Mouse (Mus musculus): ENCODE results near the gene Casp6. TPM values are rescaled to one million over a fixed set of nuclear protein-coding genes. Genes with fewer than 3 reads are reported as not detected.

Casp6 gene
- total RNA-seq, 2 experiments from 2014 or later, result 12.5 to 13.6 TPM

DNA sequence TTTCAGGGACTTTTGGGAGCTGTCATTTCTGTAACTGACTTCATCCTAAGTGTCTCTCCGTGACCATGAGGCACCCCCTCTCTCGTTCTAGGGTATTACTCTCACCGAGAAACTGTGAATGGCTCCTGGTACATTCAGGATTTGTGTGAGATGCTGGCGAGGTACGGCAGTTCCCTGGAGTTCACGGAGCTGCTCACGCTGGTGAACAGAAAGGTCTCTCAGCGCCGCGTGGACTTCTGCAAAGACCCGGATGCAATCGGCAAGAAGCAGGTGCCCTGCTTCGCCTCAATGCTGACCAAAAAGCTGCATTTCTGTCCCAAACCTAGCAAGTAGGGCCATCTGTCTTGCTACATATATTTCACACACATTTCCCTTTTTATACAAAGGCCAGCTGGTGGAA lies 12.0 kb downstream of the Casp6 start:
- intact Hi-C loops (cut with DNase I), result no loop called here
- no peak for DNase-seq

DNA sequence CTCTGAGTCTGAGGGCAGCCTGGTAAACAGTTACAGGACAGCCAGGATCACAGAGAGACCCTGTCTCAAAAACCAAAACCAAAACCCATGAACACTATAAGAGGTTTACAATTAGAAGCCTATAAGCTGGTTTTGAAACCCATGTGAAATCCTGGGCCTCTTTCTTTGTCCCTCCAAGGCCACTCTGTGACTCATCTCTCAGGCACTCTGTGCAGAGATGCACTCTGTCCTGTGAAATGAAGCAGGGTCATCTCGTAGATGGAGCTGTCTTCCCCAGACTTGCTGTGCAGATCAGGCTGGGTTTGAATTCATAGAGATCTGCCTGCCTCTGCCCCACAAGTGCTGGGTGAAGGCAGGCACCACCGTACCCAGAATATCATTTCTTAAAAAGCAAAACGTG lies 16.2 kb downstream of the Casp6 start:
- intact Hi-C loops (cut with DNase I), result loop anchor here (5.0 kb wide), 1 partner anchor 80 kb away; no protein-coding TSS in a partner anchor
- no peak for DNase-seq

DNA sequence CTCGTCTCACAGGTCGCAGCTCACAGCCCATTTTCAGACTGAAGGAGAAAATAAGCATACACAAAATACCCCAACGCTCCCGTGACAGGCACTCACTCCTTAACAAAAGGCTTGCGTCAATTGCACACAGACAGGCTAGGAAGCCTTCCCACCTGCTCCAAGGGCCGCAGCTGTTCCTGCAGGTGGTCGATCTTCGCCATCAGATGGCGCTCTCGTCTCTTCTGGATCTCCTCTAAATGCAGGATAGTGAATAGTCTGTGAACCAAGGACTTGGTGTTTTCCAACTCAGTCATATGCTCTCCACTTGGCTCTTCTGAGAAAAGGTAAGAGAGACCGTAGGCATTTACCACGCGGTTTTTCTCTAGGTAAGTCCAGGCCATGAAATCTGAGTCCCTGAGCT lies 17.2 kb downstream of the Casp6 start:
- DNase-seq, result peak; percentile 67 to 73
- intact Hi-C loops (cut with DNase I), result loop anchor here (1.0 to 5.0 kb wide), 2 partner anchors 79 to 161 kb away; no protein-coding TSS in a partner anchor

DNA sequence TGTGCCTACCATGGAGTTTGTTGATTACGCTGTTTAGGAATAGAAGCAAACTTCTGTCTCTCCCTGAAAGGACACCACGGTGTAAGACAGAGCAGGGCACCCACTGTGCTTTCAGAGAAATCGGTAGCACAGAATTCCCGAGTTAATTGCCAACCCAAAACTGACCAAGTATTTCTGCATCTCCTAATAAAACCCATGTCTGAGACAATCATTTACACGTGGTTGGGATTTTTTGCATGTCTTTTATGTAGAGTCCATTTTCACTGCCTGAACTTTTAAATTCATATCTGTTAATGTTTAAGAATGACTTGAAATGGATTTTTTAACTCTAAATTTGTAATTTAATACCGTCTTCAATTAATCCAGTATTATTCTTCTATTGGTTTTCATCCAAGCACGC lies 22.4 kb downstream of the Casp6 start:
- intact Hi-C loops (cut with DNase I), result no loop called here
- no peak for DNase-seq

DNA sequence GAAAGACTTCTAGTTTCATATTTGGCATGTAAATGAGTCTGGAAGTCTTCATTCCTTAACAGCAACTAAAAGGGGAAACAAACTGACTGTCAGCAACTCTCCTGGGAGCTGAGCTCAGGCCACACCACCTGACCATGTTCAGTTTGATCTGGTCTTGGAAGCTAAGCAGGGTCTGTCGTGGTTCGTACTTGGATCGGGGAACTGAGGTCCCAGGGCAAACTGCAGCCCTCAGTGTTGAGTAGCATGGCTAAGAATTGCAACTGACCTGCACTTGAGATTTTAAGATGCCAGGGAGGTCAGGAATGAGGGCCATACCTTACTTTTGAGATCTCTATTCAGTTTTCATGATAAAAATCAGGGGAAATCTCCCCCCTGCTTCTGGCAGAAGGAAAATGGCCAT lies 24.6 kb downstream of the Casp6 start:
- intact Hi-C loops (cut with DNase I), result no loop called here
- no peak for DNase-seq

DNA sequence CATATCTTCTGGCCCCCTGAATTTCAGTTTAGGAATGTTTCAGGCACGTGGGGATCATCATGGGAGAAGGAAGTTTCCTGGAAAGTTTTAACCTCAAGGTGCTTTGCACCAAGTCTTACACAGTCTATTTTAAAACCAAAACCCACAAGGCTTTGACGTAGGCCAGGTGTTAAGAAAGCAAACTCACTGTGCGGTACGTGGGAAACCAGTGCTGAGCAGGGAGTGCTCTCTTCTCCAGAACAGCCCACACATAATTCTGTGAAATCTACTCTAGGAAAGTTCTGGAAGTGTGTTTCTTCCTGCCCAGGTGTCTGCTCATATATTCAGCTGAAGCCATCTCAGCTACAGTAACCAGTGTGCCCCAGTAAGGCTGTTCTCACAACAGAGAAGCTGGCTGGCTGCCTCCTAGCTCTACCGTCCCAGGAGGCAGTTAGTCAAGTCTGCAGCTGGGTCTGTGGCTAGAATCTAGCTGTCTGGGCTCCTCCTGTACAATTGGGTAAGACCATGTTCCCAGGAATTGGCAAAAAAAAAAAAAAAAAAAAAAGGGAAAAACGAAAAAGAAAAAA lies 29.1 kb downstream of the Casp6 start:
- intact Hi-C loops (cut with DNase I), result no loop called here
- peak in 1 of 2 experiments; percentile 22 for DNase-seq

DNA sequence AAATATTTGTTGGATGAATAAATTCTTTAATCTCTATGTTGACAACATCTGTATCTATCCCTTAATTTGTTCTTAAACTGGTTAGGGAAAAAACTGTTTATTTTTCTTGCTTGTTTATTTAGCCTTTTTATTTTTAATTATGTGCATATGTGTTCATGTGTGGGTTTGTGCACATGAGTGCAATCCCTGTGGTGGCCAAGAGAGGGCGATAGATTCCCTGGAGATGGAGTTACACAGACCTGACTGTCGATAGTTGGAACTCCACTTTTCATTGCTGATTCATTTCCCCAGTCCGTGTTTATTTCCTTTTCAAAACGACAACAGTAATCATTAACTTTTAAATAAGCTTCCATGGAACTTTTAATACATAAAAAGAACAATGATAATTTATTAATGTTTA lies 31.2 kb downstream of the Casp6 start:
- no peak for DNase-seq
- intact Hi-C loops (cut with DNase I), result no loop called here

DNA sequence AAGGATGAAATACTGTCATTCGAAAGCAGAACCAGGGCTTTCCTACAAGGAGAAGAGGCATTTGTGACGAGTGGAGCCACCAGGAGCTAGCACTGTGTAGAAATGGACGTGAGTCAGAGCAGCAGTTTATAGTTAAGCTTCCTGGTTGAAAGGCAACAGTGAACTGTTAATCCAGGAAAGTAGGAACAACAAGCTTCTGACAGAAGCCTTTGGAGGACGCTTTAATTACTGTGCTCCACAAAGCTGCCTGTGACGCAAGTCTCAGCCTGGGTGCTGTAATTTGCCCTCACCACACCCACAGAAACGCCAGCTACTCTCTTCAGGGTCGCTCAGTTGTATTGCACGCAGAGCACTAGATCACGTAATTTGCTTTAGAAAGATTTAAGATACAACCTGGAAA lies 35.3 kb downstream of the Casp6 start:
- DNase-seq, result no peak
- intact Hi-C loops (cut with DNase I), result no loop called here

DNA sequence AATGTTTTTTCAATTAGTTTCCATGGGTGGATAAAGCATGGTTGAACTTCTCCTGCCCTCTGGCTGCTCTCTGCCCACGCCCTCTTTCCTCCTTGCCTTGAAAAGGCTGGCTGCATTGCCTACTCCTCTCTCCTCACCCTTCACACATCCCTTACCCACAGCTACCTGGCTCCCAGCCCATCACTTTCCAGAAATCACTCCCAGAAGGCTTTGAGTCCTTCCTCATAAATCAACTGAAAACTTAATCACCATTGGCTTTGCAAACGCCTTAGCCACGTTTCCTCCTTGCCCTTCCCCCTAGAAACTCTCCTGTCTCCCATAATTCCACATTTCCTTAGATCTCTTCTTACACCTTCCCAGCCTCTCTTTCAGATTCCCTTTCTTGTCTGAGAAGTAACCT lies 36.6 kb downstream of the Casp6 start:
- no peak for DNase-seq
- intact Hi-C loops (cut with DNase I), result no loop called here

DNA sequence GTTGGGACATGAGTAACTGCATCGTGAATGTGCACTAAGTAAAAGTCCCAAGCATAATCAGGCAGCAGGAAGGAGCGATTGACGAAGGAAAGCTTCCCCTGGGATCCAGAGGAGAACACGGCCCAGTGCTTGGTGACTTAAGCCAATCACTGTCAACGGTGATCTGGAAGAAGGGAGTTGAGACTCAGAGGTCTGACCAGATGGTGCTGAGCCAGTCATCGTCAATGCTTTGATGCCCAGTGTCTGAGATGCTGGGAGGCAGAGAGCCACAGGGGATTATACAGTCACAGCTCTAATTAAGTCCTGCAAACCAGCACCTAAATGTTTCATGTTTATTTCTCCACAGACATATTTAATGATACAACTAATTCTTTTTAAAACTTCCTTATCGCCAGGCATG lies 37.8 kb downstream of the Casp6 start:
- intact Hi-C loops (cut with DNase I), result no loop called here
- DNase-seq, result no peak

DNA sequence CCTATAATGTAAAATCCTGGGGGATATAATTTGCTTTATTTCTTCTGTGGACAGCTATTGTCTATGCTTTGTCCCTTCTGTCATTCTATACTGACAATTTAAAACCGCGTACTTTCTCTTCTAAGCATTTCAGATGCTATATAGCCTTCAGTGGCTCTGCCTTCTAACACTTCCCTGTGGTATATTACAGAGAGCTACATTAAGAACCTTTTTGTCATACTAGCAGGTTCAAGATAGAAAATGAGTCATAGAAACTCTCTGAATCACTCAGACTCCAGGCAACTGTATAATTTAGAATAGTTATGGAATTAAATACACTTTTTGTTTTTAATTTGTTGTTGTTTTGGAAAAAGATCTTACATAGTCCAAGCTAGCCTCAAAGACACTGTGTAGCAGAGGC lies 39.6 kb downstream of the Casp6 start:
- DNase-seq, result no peak
- intact Hi-C loops (cut with DNase I), result no loop called here

DNA sequence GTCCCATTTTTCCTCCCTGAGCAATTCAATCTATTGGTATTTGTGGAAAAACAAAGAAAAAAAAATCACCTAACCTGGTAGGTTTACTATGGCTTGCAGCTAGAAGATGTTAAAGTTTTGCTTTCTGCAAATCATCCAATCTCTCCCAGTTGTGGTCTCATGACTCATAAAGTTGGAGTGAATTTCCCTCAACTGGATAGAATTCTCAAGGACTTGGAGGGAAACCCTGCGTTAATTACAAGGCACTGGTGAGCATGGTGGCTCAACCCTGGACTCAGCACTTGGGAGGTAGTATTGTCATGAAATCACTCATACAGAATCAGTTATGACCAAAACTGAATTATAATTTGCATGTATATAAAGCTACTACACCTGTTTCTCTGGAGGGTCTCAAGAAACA lies 40.1 kb downstream of the Casp6 start:
- intact Hi-C loops (cut with DNase I), result no loop called here
- no peak for DNase-seq

DNA sequence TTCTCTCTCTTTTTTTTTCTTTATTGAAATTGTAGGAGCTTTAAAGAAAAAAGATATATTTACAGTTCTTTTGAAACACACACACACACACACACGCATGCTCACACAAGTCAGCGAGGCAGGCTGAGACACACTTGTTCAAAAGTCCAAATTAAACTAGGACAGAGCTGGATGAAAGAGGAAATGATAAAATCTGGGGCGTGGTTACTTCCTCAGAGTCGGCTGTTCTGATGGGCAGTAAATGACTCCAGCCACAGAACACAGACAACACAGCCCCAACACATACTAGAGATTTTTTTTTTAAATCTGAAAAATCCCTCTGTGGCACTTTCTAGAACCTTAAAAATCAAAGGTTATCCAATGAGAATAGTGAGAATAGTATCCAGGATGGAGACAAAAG lies 42.6 kb downstream of the Casp6 start:
- intact Hi-C loops (cut with DNase I), result no loop called here
- DNase-seq, result no peak

DNA sequence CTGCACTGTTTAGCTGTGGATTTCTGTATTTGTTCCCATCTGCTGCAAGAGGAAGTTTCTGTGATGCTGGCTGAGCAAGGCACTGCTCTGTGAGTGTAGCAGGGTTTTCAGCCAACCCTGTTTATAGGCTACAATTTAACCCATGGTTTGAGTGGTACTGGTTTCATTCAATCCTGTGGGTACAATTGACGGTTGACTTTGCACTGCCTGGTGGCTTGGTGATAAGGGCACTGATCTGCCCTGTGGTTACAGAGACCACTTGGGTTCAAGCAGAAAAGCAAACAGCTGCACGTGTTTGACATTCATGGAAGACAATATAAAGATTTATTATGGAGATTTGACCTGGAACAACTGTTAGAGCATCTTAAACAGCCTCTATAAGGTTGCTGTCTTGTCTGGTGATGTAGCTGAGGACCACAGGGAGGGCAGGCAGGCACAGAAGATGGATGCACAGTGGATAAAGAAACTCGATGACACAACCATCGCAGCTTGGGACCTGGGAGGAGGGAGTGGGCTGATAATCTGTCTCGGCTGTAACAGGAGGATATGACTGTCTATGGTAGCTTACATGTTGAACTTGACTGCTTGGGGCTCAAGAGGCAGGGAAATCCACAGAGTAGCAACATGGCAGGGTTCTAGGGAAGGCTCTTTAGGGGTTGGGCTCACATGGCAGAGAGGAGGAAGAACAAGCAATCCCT lies 45.1 kb downstream of the Casp6 start:
- intact Hi-C loops (cut with DNase I), result no loop called here
- DNase-seq, result no peak

DNA sequence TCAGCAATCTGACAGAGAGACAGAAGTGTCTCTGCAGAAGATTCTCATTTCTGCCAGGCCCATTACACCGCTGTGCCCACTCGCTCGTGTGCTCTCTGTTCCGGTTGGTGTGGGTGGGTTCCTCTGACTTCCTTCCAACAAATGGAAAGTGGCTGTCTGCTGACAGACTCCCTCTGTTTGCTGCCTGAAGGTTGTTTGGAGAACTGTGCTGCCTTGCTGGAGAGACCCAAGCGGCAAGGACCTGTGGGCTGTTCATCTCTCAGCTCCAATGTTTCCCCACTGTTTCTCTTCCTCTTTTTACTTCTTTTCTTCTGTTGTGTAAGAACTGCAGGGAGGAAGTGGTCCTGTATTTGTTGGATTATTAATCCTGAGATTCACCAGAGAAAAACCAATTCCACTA lies 47.1 kb downstream of the Casp6 start:
- no peak for DNase-seq
- intact Hi-C loops (cut with DNase I), result no loop called here

DNA sequence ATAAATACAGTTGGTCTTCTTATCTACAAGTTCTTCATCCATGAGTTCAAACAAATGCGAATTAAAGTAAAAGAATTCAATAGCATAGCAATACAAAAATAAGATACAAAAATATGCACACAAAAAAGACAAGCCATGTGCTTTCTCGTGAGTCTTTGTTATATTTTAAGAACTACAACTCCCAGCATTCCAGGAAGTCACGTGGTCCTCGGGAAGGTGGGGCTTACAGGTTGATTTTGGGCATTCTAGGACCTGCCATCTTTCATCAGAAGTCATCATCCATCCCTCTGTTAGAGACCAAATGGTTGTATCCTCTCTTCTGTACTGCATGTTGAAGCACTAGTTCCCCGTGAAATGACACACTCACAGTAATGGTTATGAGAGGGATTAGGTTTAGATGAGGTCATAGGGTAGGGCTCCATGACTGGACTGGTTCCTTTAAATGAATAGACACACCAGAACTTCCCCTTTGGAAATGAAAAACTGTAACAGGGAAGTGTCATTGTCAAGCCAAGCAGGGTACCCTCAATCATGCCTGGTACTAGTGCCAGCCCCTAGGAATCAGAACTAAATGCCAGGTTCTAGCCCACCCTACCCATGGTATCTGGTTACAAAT lies 48.0 kb downstream of the Casp6 start:
- no peak for DNase-seq
- intact Hi-C loops (cut with DNase I), result no loop called here

DNA sequence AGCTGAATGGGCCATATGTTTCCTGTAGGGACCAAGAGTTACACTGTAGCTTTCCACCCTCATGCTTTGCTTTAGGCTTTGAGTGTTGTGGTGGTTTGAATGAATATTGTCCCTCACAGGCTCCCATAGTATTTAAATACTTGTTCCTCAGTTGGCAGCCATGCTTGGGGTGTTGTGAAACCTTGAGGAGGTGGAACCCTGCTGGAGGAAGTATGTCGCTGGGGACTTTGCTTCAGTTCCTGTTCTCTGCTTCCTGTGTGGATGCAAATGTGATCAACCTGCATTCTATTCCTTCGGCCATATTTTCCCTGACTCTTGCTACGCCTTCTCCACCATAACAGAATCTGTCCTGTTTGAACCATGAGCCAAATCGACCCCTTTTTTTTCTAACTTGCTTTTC lies 52.1 kb downstream of the Casp6 start:
- intact Hi-C loops (cut with DNase I), result no loop called here
- no peak for DNase-seq

DNA sequence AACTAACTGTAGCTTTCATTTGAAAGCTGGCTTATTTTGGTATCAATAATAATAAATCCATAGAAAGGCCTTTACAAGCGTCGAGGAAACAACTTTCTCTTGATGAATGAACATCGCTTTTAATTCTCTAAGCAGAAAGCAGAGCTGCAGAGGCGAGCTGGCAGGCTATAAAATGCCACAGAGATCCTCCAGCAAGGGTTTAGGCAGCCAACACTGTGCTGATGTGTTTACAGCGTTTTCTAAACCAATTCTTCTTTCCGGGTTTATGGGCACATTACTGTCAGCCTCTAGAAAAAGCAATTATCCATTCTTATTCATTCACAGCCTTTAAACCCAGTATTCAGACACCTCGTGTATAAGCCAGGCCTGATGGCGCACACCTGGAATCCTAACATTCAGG lies 61.3 kb downstream of the Casp6 start:
- intact Hi-C loops (cut with DNase I), result no loop called here
- DNase-seq, result no peak

Measured in heart, postnatal 36 days (tissue).